Mouse (Mus musculus) right cerebral cortex, postnatal 4 days (tissue): ENCODE results near the gene Pmpcb.
A peak's percentile ranks its signal among the peaks of the same experiment; 100 is the strongest.

Source experiments
- DNase-seq: peaks from one replicate; pipeline ENCODE4 v3.0.0-alpha.2; 2022

Gene Pmpcb

DNA sequence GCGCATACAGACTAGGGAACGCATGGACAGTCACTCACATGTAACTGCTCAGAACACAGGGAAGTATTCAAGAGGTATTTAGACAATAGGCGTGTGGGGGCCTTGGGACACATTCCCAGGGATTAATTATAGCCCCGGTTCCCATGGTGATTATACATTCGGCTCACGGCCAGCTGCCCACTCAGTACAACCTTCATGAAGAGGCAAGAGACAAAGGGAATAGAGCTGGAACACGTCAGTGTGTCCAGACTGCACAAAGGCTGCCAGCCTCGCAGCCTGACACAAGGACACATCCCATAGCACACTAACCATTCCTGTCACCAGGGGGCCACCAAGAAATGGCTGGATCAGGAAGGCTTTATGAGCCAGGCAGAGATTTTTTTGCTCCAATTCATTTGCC is 4.0 kb upstream of the Pmpcb start:
- peak; percentile 71 for DNase-seq

DNA sequence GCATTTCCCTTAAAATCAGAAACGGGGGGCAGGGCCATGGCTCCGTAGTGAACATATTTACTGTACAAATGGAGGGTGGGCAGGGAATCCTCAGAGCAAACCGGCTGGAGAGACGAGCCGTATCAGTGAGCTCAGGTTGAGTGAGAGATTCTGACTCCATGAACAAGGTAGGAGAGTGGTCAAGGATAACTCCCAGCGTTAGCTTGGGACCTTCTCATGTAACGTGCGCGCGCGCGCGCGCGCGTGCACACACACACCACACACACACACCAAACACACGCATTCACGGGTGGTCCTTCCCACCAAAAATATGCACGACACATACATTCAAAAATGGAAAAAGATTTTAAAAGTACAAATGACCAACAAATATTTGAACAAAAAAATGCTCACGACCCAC is 1.8 kb upstream of the Pmpcb start:
- DNase-seq = no peak

DNA sequence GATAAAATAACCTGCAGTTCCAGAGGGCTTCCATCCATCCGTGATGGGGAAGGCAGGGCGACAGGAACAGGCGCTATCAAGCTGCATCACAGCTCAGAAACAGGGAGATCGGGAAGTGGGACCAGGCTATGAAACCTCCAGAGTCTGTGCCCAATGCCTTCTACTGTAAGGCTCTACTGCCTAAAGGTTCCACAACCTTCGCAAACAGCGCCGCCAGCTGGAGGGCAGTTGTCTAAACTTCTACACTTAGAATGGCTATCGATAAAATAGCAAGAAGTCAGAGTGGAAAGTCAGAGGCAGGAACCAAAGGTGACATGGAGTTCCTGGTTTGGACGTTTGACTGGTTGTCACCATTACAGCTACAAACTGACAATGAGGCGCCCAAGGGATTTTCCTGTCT is 1.4 kb upstream of the Pmpcb start:
- peak; percentile 74 for DNase-seq

DNA sequence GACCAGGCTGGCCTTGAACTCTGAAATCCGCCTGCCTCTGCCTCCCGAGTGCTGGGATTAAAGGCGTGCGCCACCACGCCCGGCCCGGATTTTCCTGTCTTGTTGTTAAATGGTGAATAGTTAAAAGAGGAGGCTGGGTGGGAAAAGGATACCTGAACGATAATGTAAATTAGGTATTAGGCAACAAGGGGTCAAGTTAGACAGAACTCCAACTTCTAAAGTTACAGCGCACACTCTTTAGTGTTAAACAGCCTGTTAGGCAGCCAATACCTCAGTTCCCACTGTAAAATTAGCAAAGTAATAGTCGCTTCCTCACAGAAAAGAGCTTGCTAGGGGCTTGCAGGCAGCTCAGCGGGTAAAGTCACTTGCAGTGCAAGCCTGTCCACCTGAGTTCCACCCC is 895 bp upstream of the Pmpcb start:
- no peak for DNase-seq

DNA sequence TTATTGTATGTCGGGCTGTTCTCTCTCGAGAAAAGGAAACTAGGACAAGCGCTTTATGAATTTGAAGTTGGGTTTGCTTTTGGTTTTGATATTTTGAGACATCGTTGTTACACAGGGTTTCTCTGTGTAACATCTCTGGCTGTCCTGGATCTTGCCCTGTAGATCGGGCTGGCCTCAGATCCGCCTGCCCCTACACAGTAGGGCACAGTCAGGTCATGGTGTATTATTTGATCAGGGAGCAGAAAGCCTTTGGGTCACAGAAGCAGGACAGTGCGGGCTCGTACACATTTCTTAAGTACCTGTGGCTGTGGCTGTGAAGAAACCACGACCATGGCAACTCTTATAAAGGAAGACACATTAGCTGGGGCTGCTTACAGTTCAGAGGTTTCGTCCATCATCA is 679 bp downstream of the Pmpcb start:
- no peak for DNase-seq

DNA sequence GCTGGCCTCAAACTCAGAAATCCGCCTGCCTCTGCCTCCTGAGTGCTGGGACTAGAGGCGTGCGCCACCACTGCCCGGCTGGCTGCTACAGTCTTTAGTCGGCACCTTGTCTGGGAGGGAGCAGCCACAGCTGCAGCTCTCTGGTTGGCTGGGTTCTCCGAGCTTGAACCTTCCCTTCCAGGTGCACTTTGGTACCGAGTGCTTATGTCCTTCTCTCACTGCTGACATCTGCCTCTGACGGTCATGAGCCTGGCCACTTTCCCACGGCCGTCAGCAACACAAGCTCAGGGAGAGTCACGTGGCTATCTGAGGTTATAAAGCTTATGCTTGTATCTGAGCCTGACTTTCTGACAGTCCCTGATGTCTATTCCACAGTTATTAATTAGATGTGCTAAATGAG is 2.2 kb downstream of the Pmpcb start:
- no peak for DNase-seq

DNA sequence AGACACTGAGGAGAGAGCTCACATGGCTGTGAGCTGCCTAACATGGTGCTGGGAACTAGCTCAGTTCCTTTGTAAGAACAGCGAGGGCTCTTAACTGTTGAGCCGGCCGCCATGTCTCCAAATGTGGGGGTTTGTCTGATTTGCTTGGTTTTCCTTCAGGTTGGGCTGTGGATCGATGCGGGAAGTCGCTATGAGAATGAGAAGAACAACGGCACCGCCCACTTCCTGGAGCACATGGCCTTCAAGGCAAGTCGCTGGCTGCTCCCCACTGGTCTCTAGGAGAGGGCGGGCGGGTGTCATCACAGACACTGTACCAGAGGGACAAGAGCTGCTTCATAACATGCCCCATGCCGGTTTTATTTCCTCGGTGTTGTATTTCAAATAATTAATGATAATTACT is 2.9 kb downstream of the Pmpcb start:
- no peak for DNase-seq

DNA sequence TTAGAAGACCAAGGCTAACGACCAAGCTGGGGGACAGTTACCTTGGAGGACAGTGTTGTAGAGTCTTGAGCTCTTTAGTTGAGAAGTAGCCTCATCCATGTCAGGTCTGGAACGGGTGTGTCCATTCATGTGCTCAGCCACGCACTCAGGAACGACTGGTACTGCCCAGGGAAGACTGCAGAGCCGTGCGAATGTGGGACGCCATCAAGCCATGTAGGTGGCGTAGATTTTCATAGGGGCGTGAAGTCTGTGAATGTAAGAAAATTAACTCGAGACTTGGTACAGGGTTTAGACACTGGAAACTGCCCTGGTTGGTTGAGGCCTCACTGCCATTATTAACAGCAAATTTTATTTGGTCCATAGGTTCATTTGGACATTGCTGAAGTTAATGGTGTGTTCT is 6.7 kb downstream of the Pmpcb start:
- DNase-seq = no peak

DNA sequence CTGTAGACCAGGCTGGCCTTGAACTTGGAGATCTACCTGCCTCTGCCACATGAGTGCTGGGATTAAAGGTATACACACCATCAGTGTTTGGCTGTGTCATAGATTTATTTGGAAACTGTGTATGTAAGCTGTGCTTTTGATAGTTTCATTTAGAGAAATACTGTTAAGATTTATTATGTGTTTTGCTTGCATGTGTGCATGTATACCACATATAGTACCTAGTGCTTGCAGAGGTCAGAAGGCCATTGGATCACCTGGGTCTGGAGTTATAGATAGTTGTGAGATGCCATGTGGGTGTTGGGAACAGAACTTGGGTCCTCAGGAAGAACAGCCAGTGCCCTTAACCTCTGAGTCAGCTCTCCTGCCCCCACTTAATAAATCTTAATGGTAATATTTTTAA is 7.7 kb downstream of the Pmpcb start:
- DNase-seq = no peak

DNA sequence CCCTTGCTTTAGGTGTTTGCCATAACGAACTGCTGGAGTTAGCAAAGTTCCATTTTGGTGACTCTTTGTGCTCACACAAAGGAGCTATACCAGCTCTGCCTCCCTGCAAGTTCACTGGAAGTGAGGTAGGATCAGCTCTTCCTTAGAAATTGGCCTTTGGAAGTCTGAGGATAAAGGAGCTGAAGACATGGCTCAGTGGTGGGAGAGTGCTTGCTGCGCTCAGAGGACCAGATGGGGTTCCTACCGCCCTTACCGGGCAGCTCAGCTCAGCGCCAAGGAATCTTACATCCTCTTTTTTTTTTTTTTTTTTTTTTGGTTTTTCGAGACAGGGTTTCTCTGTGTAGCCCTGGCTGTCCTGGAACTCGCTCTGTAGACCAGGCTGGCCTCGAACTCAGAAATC is 9.0 kb downstream of the Pmpcb start:
- DNase-seq = no peak

DNA sequence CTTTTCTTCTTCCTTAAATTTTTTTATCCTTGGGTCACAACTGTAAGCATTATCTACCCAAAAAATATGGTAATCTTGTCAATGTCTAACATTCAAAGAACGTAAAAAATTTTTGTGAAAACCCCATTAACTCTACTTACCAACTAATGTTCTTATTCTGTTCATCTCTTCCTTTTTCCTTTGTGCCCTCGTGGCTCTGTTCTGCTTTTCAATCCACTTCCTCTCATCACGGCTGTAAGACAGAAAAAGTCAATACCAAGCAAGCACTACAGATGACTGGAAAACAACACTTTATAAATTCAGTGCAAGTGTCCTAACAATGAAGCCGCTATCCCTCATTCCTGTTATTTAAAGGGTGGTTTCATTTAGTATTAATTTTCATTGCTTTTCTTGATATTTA is 31.6 kb downstream of the Pmpcb start:
- DNase-seq = no peak

DNA sequence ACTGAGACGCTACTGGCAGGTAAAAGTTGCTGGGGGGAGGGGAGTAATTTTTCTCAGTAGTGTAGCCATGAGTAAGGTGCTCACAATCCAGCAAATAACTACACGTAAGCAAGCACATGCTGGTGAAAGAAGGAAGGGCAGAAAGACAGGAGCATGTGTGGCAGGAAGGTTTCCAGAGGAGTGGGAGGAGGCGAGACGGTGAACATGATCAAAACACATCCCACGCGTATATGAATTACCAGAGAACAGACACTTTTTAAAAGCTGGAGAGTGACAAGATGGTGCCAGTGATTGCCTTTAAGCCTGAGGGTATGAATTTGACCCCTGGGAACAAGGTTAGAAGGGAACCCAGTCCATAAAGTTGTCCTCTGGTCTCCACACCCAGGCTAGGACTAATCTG is 32.9 kb downstream of the Pmpcb start:
- DNase-seq = no peak

DNA sequence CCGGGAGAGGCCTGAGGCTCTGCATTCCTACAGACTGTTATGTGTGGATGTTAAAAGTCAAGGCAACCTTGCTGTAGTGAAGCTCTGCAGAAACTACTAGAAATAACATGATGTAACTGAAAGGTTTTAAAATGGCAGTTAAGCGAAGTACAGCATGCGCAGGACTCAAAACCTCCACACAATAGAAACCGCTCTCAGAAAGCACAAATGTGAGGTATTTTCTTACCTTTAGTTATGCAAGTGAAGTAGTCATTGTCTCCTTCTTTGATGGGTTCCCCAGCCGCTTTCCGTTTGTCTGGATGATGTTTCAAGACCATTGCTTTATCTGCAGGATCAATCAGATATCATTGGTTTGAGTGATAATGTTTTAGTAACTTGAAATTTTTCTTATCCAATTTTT is 39.5 kb downstream of the Pmpcb start:
- DNase-seq = no peak

DNA sequence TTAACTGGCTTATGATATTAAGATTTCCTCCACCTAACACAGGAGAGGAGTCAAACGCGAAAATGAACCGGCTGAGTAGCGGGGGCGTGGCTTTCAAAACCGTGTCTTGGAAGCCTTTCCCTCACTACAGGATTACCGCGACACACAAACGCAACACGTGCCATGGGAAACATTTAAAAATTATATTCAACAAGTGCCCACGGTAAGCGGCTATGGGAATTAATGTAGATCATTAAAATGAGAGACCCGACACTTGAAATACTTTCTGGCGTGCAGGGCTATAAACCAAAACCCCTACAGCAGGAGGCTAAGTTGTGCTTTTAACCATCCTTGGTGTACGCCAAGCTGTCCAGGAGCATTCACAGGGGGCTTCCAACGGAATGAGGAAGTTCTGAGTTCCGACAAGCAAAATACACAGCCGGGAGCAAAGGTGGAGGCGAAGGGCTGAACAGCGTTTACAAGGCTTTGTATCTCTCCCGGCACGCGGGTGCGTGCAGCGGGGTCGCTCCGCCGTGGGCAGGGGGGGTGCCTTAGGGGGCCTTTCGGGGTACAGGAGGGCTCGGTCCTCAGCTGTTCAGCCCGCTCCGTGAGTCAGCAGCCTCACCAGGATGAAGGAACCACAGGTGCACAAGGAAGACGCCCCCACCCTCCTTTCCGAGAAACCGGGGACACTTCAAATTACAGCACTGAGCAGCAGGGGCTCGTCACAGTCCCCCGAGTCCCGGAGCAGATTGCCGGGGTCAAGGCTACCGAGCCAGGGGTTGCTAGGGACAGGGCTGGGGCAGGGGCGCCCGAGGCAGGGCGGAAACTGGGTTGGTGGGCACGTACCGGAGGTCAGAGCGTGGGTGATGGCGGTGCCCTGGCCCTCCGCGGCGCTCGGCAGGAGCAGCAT is 47.5 kb downstream of the Pmpcb start:
- DNase-seq = no peak

DNA sequence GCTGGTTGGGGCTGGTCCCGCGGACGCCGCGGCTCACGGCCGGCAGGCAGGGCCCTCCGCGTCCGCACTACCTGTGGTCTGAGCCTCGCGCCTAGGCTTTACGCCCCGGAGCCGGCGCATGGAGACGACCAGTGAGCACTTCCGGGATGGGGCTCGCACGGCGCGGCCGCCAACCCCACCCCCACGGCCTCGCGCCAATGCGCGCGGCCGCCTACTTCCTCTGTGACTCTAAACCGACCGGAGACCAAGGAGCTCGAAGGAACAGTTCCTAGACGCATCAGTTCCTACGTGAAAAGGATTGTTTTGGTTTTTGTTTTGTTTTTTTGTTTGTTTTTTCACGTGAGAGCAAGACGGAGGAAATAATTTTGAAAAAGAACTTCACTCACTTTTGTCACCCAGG is 48.1 kb downstream of the Pmpcb start, which contains the start of the genes Dnajc2 and Psmc2:
Dnajc2 (minus strand) TSS at position 199 of the 400 bp plus-strand sequence.
Psmc2 (plus strand) TSS at position 231 of the 400 bp plus-strand sequence.
- peak; percentile 90 for DNase-seq

DNA sequence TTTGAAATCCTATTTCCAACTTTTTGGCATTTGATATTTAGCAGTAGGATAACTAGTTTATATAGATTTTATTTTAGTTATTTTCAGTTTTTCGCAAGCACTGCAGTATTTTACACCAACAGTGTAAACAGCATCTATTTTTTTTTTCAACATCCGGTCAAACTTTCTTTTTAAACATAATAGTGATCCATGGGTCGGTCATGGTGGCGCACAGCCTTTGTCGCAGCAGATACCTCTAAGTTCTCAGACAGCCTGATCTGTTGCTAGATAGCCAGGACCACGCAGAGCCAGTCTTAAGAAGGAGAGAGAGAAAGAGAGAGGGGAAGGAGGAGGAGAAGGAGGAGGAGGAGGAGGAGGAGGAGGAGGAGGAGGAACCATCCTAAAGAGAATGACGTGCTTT is 48.8 kb downstream of the Pmpcb start:
- DNase-seq = no peak

DNA sequence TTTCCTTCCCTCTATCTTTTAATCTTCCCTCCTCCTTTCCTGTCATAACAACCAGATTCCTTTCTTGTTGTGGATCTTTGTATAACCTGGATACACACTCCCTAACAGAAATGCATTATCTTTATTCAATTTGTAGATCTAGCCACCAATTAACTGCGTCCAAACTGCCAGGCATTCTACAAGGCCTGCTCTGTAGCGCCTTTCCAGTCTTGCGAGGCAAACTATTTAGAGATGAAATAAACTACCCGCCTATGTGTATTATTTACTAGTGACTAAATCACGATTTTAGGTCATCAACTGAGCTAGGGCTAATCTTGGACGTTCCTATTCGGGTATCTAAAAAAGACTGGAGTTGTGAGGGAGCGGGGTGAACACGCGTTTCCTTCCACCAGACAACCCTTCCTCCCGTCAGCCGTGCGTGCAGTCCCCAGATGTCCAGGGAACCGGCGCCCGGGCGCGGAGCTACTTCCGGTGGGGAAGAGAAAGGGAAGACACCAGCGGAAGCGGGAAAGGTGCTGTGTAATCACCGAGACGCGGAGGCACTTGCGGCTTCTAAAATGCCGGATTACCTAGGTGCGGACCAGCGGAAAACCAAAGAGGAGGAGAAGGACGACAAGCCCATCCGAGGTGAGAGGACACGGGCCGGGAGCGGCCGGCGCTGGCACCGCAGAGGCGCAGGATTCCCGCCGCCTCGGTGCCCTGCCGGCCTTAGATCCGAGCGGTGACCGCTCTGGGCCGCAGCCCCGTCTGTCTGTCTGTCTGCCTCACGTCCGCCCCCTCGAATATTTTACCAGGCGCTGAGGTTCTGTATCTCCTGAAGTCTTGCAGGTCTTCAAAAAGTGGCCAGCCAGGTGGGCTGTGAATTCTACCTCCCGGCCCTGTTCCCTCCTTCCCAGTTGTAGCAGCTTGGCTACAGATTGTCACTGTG is 49.6 kb downstream of the Pmpcb start:
- peak; percentile 92 for DNase-seq

DNA sequence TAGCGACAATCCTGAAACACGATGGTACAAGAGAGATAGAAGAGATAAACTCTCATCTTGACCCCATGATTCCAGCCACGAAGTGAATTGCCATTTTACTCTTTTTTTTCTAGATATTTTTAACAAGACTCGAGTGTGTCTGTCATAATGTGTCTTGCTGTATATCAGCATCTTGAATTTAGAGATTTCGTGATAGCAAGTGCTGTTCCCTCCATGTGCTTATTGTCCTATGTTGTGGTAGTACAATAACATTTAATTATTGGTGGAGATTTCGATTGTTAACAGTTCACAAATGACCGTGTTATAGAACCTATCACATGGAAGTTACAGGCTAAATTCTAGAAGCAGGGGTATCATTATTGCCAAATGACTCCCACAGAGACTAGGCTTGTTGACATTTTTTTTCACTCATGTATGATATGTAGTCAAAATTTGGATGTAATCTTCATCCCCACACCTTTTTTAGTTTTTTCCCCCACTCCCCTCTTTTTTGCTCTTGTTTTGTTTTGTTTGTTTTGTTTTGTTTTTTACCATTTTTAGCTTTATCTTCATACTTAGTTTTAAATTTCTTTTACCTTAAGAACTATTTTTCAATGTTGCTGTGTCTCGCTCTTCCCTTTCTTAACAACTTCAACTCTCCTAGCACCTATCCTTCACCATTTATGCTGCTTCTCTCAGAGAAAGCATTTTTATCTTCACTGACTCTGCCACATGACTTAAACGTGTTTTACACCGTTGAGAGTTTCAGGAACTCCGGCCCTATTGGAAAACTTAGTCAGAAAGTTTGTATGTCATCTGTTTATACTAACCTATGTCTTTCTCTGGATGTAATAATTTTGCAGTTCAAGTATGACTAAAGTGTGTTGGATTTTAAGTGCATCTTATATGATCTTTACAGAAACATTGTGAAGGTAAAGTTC is 50.5 kb downstream of the Pmpcb start:
- no peak for DNase-seq

DNA sequence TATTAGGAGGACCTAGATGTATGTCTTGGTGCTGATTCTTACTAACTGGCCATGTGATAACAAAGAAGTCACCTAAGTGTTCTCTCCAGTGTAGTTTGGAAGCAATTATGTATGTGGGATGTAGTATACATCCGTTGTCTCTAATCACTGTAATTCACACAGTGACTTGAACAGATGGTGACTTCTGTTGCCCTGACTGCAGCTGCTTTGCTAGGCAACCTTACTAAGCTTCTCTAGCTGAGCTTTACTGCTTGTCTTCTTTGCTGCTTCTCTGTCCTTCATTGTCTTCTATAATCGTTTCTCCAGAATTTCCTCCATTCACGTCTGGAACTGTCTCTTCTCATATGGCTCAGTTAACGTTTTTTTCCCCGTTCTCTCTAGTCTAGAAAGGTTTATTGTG is 52.1 kb downstream of the Pmpcb start:
- DNase-seq = no peak

DNA sequence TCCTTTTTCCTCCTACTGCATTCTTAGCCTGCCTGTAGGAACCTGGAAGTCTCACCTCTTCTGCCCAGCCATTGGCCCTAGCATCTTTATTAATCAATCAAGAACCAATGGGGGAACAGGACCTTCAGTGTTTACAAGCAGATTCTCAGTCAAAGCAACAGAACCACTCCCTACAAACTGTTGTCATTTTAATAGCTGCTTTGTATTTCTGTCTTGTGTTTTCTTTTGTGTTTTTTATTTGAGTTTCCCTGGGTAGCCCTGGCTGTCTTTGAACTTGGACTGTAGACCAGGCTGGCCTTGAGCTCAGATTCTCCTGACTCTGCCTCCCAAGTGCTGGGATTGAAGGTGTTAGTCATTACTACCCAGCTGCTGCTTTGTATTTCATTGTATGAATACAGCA is 55.2 kb downstream of the Pmpcb start:
- DNase-seq = no peak

DNA sequence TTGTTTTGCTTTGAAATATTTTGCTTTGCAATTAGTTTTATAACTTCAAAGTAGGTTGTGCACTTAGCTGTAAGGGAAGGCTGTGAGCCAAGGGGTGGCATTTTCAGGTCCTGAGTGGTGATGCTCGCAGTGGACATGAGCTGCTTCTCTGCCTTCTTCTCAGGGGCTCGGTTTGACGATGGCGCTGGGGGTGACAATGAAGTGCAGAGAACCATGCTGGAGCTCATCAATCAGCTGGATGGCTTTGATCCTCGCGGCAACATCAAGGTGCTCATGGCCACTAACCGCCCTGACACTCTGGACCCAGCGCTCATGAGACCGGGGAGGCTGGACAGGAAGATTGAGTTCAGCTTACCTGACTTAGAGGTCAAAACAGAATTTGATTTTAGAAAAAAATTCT is 66.0 kb downstream of the Pmpcb start:
- DNase-seq = no peak

DNA sequence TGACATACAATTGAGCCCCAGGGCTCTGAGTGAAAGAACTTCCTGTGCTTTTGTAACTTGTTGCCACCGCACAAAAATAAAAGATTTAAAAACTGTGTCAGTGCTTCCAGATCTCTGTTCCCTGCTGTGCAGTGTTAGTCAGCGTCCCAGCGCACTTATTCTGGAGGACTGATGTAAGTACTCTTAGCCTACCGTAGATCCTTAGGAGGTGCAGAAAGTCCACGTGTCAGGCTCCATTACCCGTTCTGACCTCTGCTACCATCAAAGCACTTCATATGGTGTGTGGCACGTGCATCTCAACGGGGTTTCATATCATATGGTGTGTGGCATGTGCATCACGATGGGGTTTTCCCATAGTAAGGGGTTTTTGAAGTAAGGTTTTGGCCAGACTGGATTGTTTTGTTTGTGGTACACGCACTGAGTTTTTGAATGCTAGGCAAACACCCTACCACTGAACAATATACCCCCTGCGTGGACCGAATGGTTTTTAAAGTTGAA is 66.8 kb downstream of the Pmpcb start:
- DNase-seq = no peak

DNA sequence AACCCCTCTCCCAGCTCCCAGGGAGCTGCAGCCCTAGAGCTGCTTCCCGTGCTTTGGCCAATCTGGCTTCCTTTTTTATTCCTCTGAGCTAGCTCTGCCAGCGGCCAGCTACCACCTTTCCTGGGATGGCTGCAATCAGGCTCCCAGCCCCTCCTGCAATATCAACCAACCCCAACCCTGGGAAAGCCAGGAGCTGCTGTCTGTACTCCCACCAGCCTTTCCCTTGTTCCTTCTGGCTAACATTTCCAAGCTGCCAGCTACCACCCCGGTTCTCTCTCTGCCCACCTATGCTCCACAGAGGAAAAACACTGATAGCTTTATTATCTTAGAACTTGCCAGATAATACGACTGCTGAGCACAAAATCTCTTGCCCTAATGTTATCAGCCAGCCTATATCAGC is 67.9 kb downstream of the Pmpcb start:
- DNase-seq = no peak
